Mouse (Mus musculus): ENCODE data around the gene Sapcd1. TPM values are rescaled to one million over a fixed set of nuclear protein-coding genes. Genes with fewer than 3 reads are reported as not detected.
A peak's percentile ranks its signal among the peaks of the same experiment; 100 is the strongest.

Sapcd1 gene
- polyA plus RNA-seq, 2 experiments = 2.5 to 2.7 TPM

GRCm38 (mm10) chr17:35052271-35052798 lies 24.5 kb upstream of the Sapcd1 start:
- Histone ChIP-seq H3K36me3 (replicated peaks; ENCODE audit: control insufficient read depth, insufficient read depth, low read depth) (peaks cover 40% of the 10 kb centered on the region), H3K27ac (0 out of 2 replicates have a peak overlapping the region, but pooled peaks have one; percentile 87), H3K9me3 (ENCODE audit: control insufficient read depth, low read length) (no peaks in the 10 kb centered on the region), H3K4me2 (ENCODE audit: low read depth) (peak overlapping the region; percentile 98), H3K4me1 (replicated peaks; ENCODE audit: control insufficient read depth in 2 of 2, insufficient read depth in 2 of 2, low read length in 1 of 2) (peaks cover 34 to 35% of the 10 kb centered on the region in 2 experiments), H3K4me3 (ENCODE audit: insufficient read depth in 1 of 2, low read depth in 2 of 2, low read length in 2 of 2) (peak overlapping the region; percentile 81 to 93), H3K9ac (replicated peaks) (peak overlapping the region; percentile 87), H3K27me3 (ENCODE audit: control insufficient read depth, insufficient read depth, low read length) (no peaks in the 10 kb centered on the region)
- WGBS (ENCODE audit: insufficient replicate concordance) = 76% methylated on average over 12 of the region's 12 CpGs
- DNase-seq (ENCODE audit: low read depth in 3 of 3, low spot score in 3 of 3) (no peak), ATAC-seq (ENCODE audit: insufficient read depth) (no peak)
- TF ChIP-seq CTCF (IDR thresholded peaks at IDR 0.05; ENCODE audit: low read depth) = no peak
- no peak for TF ChIP-seq EP300 (IDR thresholded peaks at IDR 0.05; ENCODE audit: low read depth)

- DNase-seq (ENCODE audit: low read depth in 3 of 3, low spot score in 3 of 3) (peak in 2 of 3 experiments; percentile 49 to 71), ATAC-seq (ENCODE audit: insufficient read depth) (peak; percentile 47)
- Histone ChIP-seq H3K9ac (replicated peaks) (peak overlapping the region; percentile 87), H3K36me3 (replicated peaks; ENCODE audit: control insufficient read depth, insufficient read depth, low read depth) (peaks cover 40% of the 10 kb centered on the region), H3K4me3 (ENCODE audit: insufficient read depth in 1 of 2, low read depth in 2 of 2, low read length in 2 of 2) (peak overlapping the region; percentile 81 to 93), H3K27ac (peak overlapping the region; percentile 87), H3K4me2 (ENCODE audit: low read depth) (peak overlapping the region; percentile 98), H3K4me1 (replicated peaks; ENCODE audit: control insufficient read depth in 2 of 2, insufficient read depth in 2 of 2, low read length in 1 of 2) (peaks cover 40 to 41% of the 10 kb centered on the region in 2 experiments), H3K27me3 (ENCODE audit: control insufficient read depth, insufficient read depth, low read length) (no peaks in the 10 kb centered on the region), H3K9me3 (ENCODE audit: control insufficient read depth, low read length) (no peaks in the 10 kb centered on the region)
- WGBS (ENCODE audit: insufficient replicate concordance) = 2% methylated on average over 21 of the region's 21 CpGs
- TF ChIP-seq CTCF (IDR thresholded peaks at IDR 0.05; ENCODE audit: low read depth) (peak; percentile 7; the same call in 1 of the 2 replicates), EP300 (IDR thresholded peaks at IDR 0.05; ENCODE audit: low read depth) (no peak)
Measured at GRCm38 (mm10) chr17:35051156-35052086, 23.6 kb upstream of the Sapcd1 start.

- Histone ChIP-seq H3K4me2 (ENCODE audit: low read depth) (peak overlapping the region; percentile 98), H3K36me3 (replicated peaks; ENCODE audit: control insufficient read depth, insufficient read depth, low read depth) (peaks cover 30% of the 10 kb centered on the region), H3K27me3 (ENCODE audit: control insufficient read depth, insufficient read depth, low read length) (no peaks in the 10 kb centered on the region), H3K4me3 (ENCODE audit: insufficient read depth in 1 of 2, low read depth in 2 of 2, low read length in 2 of 2) (peak overlapping the region; percentile 81 to 93), H3K4me1 (replicated peaks; ENCODE audit: control insufficient read depth in 2 of 2, insufficient read depth in 2 of 2, low read length in 1 of 2) (peaks cover 45 to 47% of the 10 kb centered on the region in 2 experiments), H3K9me3 (ENCODE audit: control insufficient read depth, low read length) (no peaks in the 10 kb centered on the region), H3K27ac (peak overlapping the region; percentile 81), H3K9ac (replicated peaks) (peak overlapping the region; percentile 89)
- ATAC-seq (ENCODE audit: insufficient read depth) (peak; percentile 24; the same call in 1 of the 2 replicates), DNase-seq (ENCODE audit: low read depth in 3 of 3, low spot score in 3 of 3) (peak in 2 of 3 experiments; percentile 49 to 53)
- no peak for TF ChIP-seq EP300 (IDR thresholded peaks at IDR 0.05; ENCODE audit: low read depth)
- TF ChIP-seq CTCF (IDR thresholded peaks at IDR 0.05; ENCODE audit: low read depth) = no peak
- under 1% methylated on average over 27 of the region's 27 CpGs for WGBS (ENCODE audit: insufficient replicate concordance)
Measured at GRCm38 (mm10) chr17:35050126-35050750, 22.4 kb upstream of the Sapcd1 start.

GRCm38 (mm10) chr17:35049561-35050016 lies 21.8 kb upstream of the Sapcd1 start, which contains the start of gene Clic1:
Gene Clic1 (plus strand): TSS chr17:35049966.
- peak; percentile 7; the same call in 1 of the 2 replicates for ATAC-seq (ENCODE audit: insufficient read depth)
- peaks cover 51 to 53% of the 10 kb centered on the region in 2 experiments for H3K4me1 ChIP-seq (replicated peaks; ENCODE audit: control insufficient read depth in 2 of 2, insufficient read depth in 2 of 2, low read length in 1 of 2)
- H3K27me3 ChIP-seq (ENCODE audit: control insufficient read depth, insufficient read depth, low read length) = no peaks in the 10 kb centered on the region
- 1% methylated on average over 11 of the region's 11 CpGs for WGBS (ENCODE audit: insufficient replicate concordance)
- peak within 1 kb of the TSS; percentile 81 for H3K27ac ChIP-seq
- peak within 1 kb of the TSS; percentile 89 for H3K9ac ChIP-seq (replicated peaks)
- peak within 1 kb of the TSS; percentile 98 for H3K4me2 ChIP-seq (ENCODE audit: low read depth)
- peak within 1 kb of the TSS; percentile 81 to 93 for H3K4me3 ChIP-seq (ENCODE audit: insufficient read depth in 1 of 2, low read depth in 2 of 2, low read length in 2 of 2)
- H3K9me3 ChIP-seq (ENCODE audit: control insufficient read depth, low read length) = no peaks in the 10 kb centered on the region
- TF ChIP-seq EP300 (IDR thresholded peaks at IDR 0.05; ENCODE audit: low read depth) (no peak), CTCF (IDR thresholded peaks at IDR 0.05; ENCODE audit: low read depth) (peak; percentile 47)
- DNase-seq (ENCODE audit: low read depth in 3 of 3, low spot score in 3 of 3) = peak in 1 of 3 experiments; percentile 60
- peaks cover 25% of the 10 kb centered on the region for H3K36me3 ChIP-seq (replicated peaks; ENCODE audit: control insufficient read depth, insufficient read depth, low read depth)
